Mouse (Mus musculus): ENCODE measurements around the gene Txnrd2.

GRCm38 (mm10) chr16:18471976-18472375, 45.8 kb downstream of the Txnrd2 start:
- TF ChIP-seq USF2 (conservative IDR thresholded peaks at IDR 0.05; ENCODE audit: low read depth, low read length) (no peak), HCFC1 (IDR thresholded peaks at IDR 0.05; ENCODE audit: low read depth, low read length) (no peak), POLR2A (IDR thresholded peaks at IDR 0.05; ENCODE audit: low read depth, low read length) (no peak), JUND (conservative IDR thresholded peaks at IDR 0.05; ENCODE audit: low read depth, low read length) (no peak), RAD21 (IDR thresholded peaks at IDR 0.05; ENCODE audit: low read depth, low read length) (no peak), GABPA (IDR thresholded peaks at IDR 0.05; ENCODE audit: insufficient replicate concordance, low read depth, low read length) (no peak), CTCF (conservative IDR thresholded peaks at IDR 0.05 in 1 of 2, IDR thresholded peaks at IDR 0.05 in 1 of 2; ENCODE audit: low read depth in 2 of 2, low read length in 2 of 2) (no peak)
